Mouse (Mus musculus): Measurements from ENCODE around the gene Xrcc5. TPM values are rescaled to one million over a fixed set of nuclear protein-coding genes. Genes with fewer than 3 reads are reported as not detected.

Gene Xrcc5
- polyA plus RNA-seq, 1 experiment, result 13.3 TPM

GRCm38 (mm10) chr1:72432579-72432978, 125.4 kb downstream of the Xrcc5 start:
- TF ChIP-seq CTCF (IDR thresholded peaks at IDR 0.05; ENCODE audit: borderline replicate concordance, insufficient read depth, low read depth, low read length) (no peak), POLR2A (IDR thresholded peaks at IDR 0.05; ENCODE audit: borderline replicate concordance, insufficient read depth, low read length) (no peak)
- no peaks in the 10 kb centered on the region for H3K4me1 ChIP-seq (ENCODE audit: control insufficient read depth, insufficient read depth, low read length)
- no peak overlapping the region for H3K27ac ChIP-seq (ENCODE audit: insufficient read depth, low read length)
- 100% methylated on average over 1 of the region's 1 CpGs for WGBS
- H3K27me3 ChIP-seq (ENCODE audit: control insufficient read depth, insufficient read depth, low read length), result no peaks in the 10 kb centered on the region
- no peak for DNase-seq
- H3K4me3 ChIP-seq (replicated peaks; ENCODE audit: insufficient read depth, low read depth, low read length), result no peak overlapping the region

GRCm38 (mm10) chr1:72434510-72434909, 127.3 kb downstream of the Xrcc5 start:
- no peak for TF ChIP-seq CTCF (IDR thresholded peaks at IDR 0.05; ENCODE audit: borderline replicate concordance, insufficient read depth, low read depth, low read length)
- TF ChIP-seq POLR2A (IDR thresholded peaks at IDR 0.05; ENCODE audit: borderline replicate concordance, insufficient read depth, low read length), result no peak
- Histone ChIP-seq H3K27me3 (ENCODE audit: control insufficient read depth, insufficient read depth, low read length) (no peaks in the 10 kb centered on the region), H3K4me1 (ENCODE audit: control insufficient read depth, insufficient read depth, low read length) (no peaks in the 10 kb centered on the region; the same call in none of the 2 replicates), H3K27ac (ENCODE audit: insufficient read depth, low read length) (no peak overlapping the region), H3K4me3 (replicated peaks; ENCODE audit: insufficient read depth, low read depth, low read length) (no peak overlapping the region)
- DNase-seq, result no peak
- WGBS, result 84% methylated on average over 3 of the region's 3 CpGs

DNA sequence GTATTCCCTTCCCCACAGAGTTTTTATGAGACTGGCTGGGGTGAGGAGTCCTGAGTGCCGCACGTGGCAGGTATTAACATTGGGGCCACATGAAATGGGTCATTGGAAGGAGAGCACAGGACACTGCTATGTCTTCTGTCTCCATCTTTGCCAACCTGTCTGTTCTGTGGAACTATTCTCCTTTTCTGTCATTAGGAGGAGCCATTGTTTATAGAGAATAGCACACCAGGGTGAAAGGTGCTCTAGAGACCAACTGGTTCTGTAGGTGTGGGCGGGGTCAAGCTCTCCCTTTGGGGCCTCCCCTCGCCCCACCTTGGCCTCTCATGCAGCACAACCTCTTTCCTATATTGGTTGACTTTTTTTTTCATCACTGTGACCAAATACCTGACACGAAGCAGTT, 129.7 kb downstream of the Xrcc5 start:
- no peak for DNase-seq
- Histone ChIP-seq H3K27me3 (ENCODE audit: control insufficient read depth, insufficient read depth, low read length) (no peaks in the 10 kb centered on the region), H3K27ac (ENCODE audit: insufficient read depth, low read length) (no peak overlapping the region), H3K4me3 (replicated peaks; ENCODE audit: insufficient read depth, low read depth, low read length) (no peak overlapping the region), H3K4me1 (ENCODE audit: control insufficient read depth, insufficient read depth, low read length) (no peaks in the 10 kb centered on the region; the same call in none of the 2 replicates)
- WGBS, result 93% methylated on average over 5 of the region's 5 CpGs
- TF ChIP-seq POLR2A (IDR thresholded peaks at IDR 0.05; ENCODE audit: borderline replicate concordance, insufficient read depth, low read length) (no peak), CTCF (IDR thresholded peaks at IDR 0.05; ENCODE audit: borderline replicate concordance, insufficient read depth, low read depth, low read length) (no peak)

GRCm38 (mm10) chr1:72439146-72439545, 131.9 kb downstream of the Xrcc5 start:
- WGBS, result 14% methylated on average over 8 of the region's 8 CpGs

DNA sequence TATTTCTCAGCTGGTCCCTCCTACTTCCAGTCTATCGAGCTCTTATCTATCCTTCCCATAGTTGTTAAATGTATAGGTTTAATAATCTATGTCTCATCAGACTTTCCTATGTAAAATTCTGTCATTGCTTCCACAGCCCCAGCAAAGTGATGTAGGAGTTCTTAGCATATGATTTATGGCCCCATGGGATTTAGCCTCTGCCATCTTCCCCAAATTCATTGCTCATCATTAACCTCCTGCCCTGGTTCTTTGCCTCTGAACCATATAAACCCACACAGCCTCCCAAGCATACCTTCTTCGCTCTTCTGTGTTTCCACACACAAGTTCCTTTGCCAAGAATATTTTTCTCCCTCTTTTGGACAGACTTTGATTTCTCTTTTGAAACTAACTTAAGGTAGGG, 135.5 kb downstream of the Xrcc5 start:
- 100% methylated on average over 2 of the region's 2 CpGs for WGBS
- no peaks in the 10 kb centered on the region; the same call in none of the 2 replicates for H3K4me1 ChIP-seq (ENCODE audit: control insufficient read depth, insufficient read depth, low read length)
- no peak for DNase-seq
- H3K27me3 ChIP-seq (ENCODE audit: control insufficient read depth, insufficient read depth, low read length), result no peaks in the 10 kb centered on the region
- no peak overlapping the region for H3K4me3 ChIP-seq (replicated peaks; ENCODE audit: insufficient read depth, low read depth, low read length)
- H3K27ac ChIP-seq (ENCODE audit: insufficient read depth, low read length), result no peak overlapping the region
- TF ChIP-seq POLR2A (IDR thresholded peaks at IDR 0.05; ENCODE audit: borderline replicate concordance, insufficient read depth, low read length) (no peak), CTCF (IDR thresholded peaks at IDR 0.05; ENCODE audit: borderline replicate concordance, insufficient read depth, low read depth, low read length) (no peak)

More at GRCm38 (mm10) chr1:72439146-72439545, 131.9 kb downstream of the Xrcc5 start:
- TF ChIP-seq CTCF (IDR thresholded peaks at IDR 0.05; ENCODE audit: borderline replicate concordance, insufficient read depth, low read depth, low read length) (no peak), POLR2A (IDR thresholded peaks at IDR 0.05; ENCODE audit: borderline replicate concordance, insufficient read depth, low read length) (no peak)
- Histone ChIP-seq H3K4me3 (replicated peaks; ENCODE audit: insufficient read depth, low read depth, low read length) (no peak overlapping the region), H3K4me1 (ENCODE audit: control insufficient read depth, insufficient read depth, low read length) (no peaks in the 10 kb centered on the region; the same call in none of the 2 replicates), H3K27ac (ENCODE audit: insufficient read depth, low read length) (peak overlapping the region; percentile 1; the same call in 1 of the 2 replicates), H3K27me3 (ENCODE audit: control insufficient read depth, insufficient read depth, low read length) (no peaks in the 10 kb centered on the region)
- peak; percentile 74 to 79 for DNase-seq

Other genes with a start within 250 kb of the Xrcc5 start
- 22.7 and 25.8 TPM in 2 replicates for gene Mreg, start 95.1 kb upstream of the Xrcc5 start, polyA plus RNA-seq (2012; rRNA removed)
- 6.2 and 6.8 TPM in 2 replicates for gene Pecr, start 23.1 kb upstream of the Xrcc5 start, polyA plus RNA-seq (2012; rRNA removed)
- gene Tmem169, start 23.1 kb upstream of the Xrcc5 start, polyA plus RNA-seq (2012; rRNA removed), result 16.4 and 18.3 TPM in 2 replicates
- gene March4, start 229.5 kb downstream of the Xrcc5 start, polyA plus RNA-seq (2012; rRNA removed), result 6.5 and 7.5 TPM in 2 replicates